Mouse (Mus musculus) midbrain, embryonic 11.5 days (tissue): ENCODE data around the gene Stk24. TPM values are rescaled to one million over a fixed set of nuclear protein-coding genes. Genes with fewer than 3 reads are reported as not detected.
A peak's percentile ranks its signal among the peaks of the same experiment; 100 is the strongest.

Experiments
- ATAC-seq: fragments of 200-750 bp; cut with Nextera tagmentation; 2 replicates; pipeline ENCODE4 v1.8.0; 2017; ENCODE audit warnings: moderate TSS enrichment, moderate library complexity; ENCODE audit not compliant: low FRiP score
- DNase-seq: peaks from one replicate; pipeline ENCODE4 v3.0.0; 2015; ENCODE audit warnings: low spot score; ENCODE audit errors: missing footprints
- H3K27ac ChIP-seq: fragments of 300-500 bp; sonication (generic); 2 replicates; pipeline ENCODE4 v1.5.1; 2014; ENCODE audit warnings: low read depth, low read length
- H3K27me3 ChIP-seq: fragments of 300-500 bp; sonication (generic); 2 replicates; pipeline ENCODE4 v1.6.1; 2014; ENCODE audit warnings: mild to moderate bottlenecking, low read length, moderate library complexity, mixed read lengths; ENCODE audit not compliant: control insufficient read depth, insufficient read depth
- H3K36me3 ChIP-seq: fragments of 300-500 bp; sonication (generic); 2 replicates; pipeline ENCODE4 v1.6.1; 2014; ENCODE audit warnings: mild to moderate bottlenecking, low read length, moderate library complexity, mixed read lengths; ENCODE audit not compliant: control insufficient read depth, insufficient read depth
- H3K4me1 ChIP-seq: fragments of 300-500 bp; sonication (generic); 2 replicates; pipeline ENCODE4 v1.6.1; 2014; ENCODE audit warnings: low read length; ENCODE audit not compliant: control insufficient read depth, insufficient read depth
- H3K4me2 ChIP-seq: fragments of 300-500 bp; sonication (generic); 2 replicates; pipeline ENCODE4 v1.6.1; 2014; ENCODE audit warnings: mild to moderate bottlenecking, moderate library complexity
- H3K4me3 ChIP-seq: fragments of 300-500 bp; sonication (generic); 2 replicates; pipeline ENCODE4 v1.5.1; 2014; ENCODE audit warnings: low read depth, low read length
- H3K9ac ChIP-seq: fragments of 300-500 bp; sonication (generic); 2 replicates; pipeline ENCODE4 v1.6.1; 2014; ENCODE audit warnings: low read length
- H3K9me3 ChIP-seq: fragments of 300-500 bp; sonication (generic); 2 replicates; pipeline ENCODE4 v1.6.1; 2016; ENCODE audit warnings: low read length; ENCODE audit not compliant: control insufficient read depth
- WGBS: fragments of 180-500 bp; shearing (Covaris S2); extraction: QIAGEN DNeasy Blood & Tissue Kit; methylation state at CpG from one replicate; pipeline ENCODE4 v1.1.7; 2014; 5-methylcytosine and 5-hydroxymethylcytosine counted together
- polyA plus RNA-seq: library from polyadenylated mRNA; unstranded; fragments of >200 nt; fragmentation: Nextera tagmentation; extraction: Ambion mirVana; gene quantifications from 2 replicates; pipeline ENCODE4 v1.2.1, GENCODE M21; 2014

The Stk24 gene
- polyA plus RNA-seq, 1 experiment from 2014 or later: 43.5 TPM

GRCm38 (mm10) chr14:121329401-121330089 is 50.3 kb downstream of the Stk24 start:
- Histone ChIP-seq H3K4me3 (no peak overlapping the region), H3K27ac (no peak overlapping the region), H3K9ac (no peak overlapping the region), H3K36me3 (no peaks in the 10 kb centered on the region), H3K4me1 (no peaks in the 10 kb centered on the region), H3K27me3 (no peaks in the 10 kb centered on the region), H3K4me2 (no peak overlapping the region), H3K9me3 (no peaks in the 10 kb centered on the region)
- ATAC-seq: no peak
- no peak for DNase-seq
- WGBS: 81% methylated on average over 5 of the region's 5 CpGs

- H3K4me2 ChIP-seq: no peak overlapping the region
- no peak overlapping the region for H3K4me3 ChIP-seq
- H3K4me1 ChIP-seq: no peaks in the 10 kb centered on the region
- H3K27ac ChIP-seq: no peak overlapping the region
- 89% methylated on average over 5 of the region's 5 CpGs for WGBS
- H3K27me3 ChIP-seq: no peaks in the 10 kb centered on the region
- ATAC-seq (no peak), DNase-seq (no peak)
- H3K9me3 ChIP-seq: no peaks in the 10 kb centered on the region
- no peak overlapping the region for H3K9ac ChIP-seq
- H3K36me3 ChIP-seq: no peaks in the 10 kb centered on the region
These were observed 50.9 kb downstream of the Stk24 start for GRCm38 (mm10) chr14:121328878-121329277.

- no peaks in the 10 kb centered on the region for H3K4me1 ChIP-seq
- H3K36me3 ChIP-seq: no peaks in the 10 kb centered on the region
- H3K4me2 ChIP-seq: no peak overlapping the region
- DNase-seq (no peak), ATAC-seq (0 out of 2 replicates have a peak, but pooled peaks have one; percentile 7)
- H3K4me3 ChIP-seq: no peak overlapping the region
- no peak overlapping the region for H3K9ac ChIP-seq
- H3K9me3 ChIP-seq: no peaks in the 10 kb centered on the region
- no peak overlapping the region for H3K27ac ChIP-seq
- 93% methylated on average over 2 of the region's 2 CpGs for WGBS
- no peaks in the 10 kb centered on the region for H3K27me3 ChIP-seq
These were observed 53.4 kb downstream of the Stk24 start for GRCm38 (mm10) chr14:121326432-121326831.

GRCm38 (mm10) chr14:121324521-121325330 is 55.1 kb downstream of the Stk24 start:
- WGBS: 89% methylated on average over 17 of the region's 17 CpGs
- ATAC-seq: no peak

GRCm38 (mm10) chr14:121322641-121323040 is 57.2 kb downstream of the Stk24 start:
- no peak for DNase-seq
- Histone ChIP-seq H3K4me2 (no peak overlapping the region), H3K27ac (no peak overlapping the region), H3K4me3 (no peak overlapping the region), H3K36me3 (no peaks in the 10 kb centered on the region), H3K9ac (no peak overlapping the region), H3K27me3 (no peaks in the 10 kb centered on the region), H3K9me3 (no peaks in the 10 kb centered on the region), H3K4me1 (no peaks in the 10 kb centered on the region)
- no peak for ATAC-seq
- WGBS: 87% methylated on average over 7 of the region's 7 CpGs

More at GRCm38 (mm10) chr14:121324521-121325330, 55.1 kb downstream of the Stk24 start:
- Histone ChIP-seq H3K4me2 (no peak overlapping the region), H3K27me3 (no peaks in the 10 kb centered on the region), H3K4me3 (no peak overlapping the region), H3K9me3 (no peaks in the 10 kb centered on the region), H3K27ac (no peak overlapping the region), H3K4me1 (no peaks in the 10 kb centered on the region), H3K9ac (no peak overlapping the region), H3K36me3 (no peaks in the 10 kb centered on the region)
- DNase-seq: no peak

- Histone ChIP-seq H3K27ac (no peak overlapping the region), H3K27me3 (no peaks in the 10 kb centered on the region), H3K4me3 (no peak overlapping the region), H3K9me3 (no peaks in the 10 kb centered on the region), H3K4me1 (peaks cover 2% of the 10 kb centered on the region; the same call in 1 of the 2 replicates), H3K4me2 (no peak overlapping the region), H3K36me3 (no peaks in the 10 kb centered on the region), H3K9ac (no peak overlapping the region)
- no peak for ATAC-seq
- DNase-seq: no peak
- WGBS: 90% methylated on average over 5 of the region's 5 CpGs
These were observed 57.7 kb downstream of the Stk24 start for GRCm38 (mm10) chr14:121322150-121322549.

GRCm38 (mm10) chr14:121318382-121318781 is 61.4 kb downstream of the Stk24 start:
- Histone ChIP-seq H3K27ac (no peak overlapping the region), H3K4me1 (peaks cover 2% of the 10 kb centered on the region; the same call in 1 of the 2 replicates), H3K27me3 (no peaks in the 10 kb centered on the region), H3K4me2 (no peak overlapping the region), H3K4me3 (no peak overlapping the region), H3K9ac (no peak overlapping the region), H3K36me3 (no peaks in the 10 kb centered on the region), H3K9me3 (no peaks in the 10 kb centered on the region)
- ATAC-seq (no peak), DNase-seq (no peak)
- WGBS: 87% methylated on average over 5 of the region's 5 CpGs

GRCm38 (mm10) chr14:121317312-121317671 is 62.5 kb downstream of the Stk24 start:
- Histone ChIP-seq H3K9ac (no peak overlapping the region), H3K4me1 (peaks cover 2% of the 10 kb centered on the region; the same call in 1 of the 2 replicates), H3K9me3 (no peaks in the 10 kb centered on the region), H3K4me2 (no peak overlapping the region), H3K27me3 (no peaks in the 10 kb centered on the region), H3K27ac (no peak overlapping the region), H3K4me3 (no peak overlapping the region), H3K36me3 (no peaks in the 10 kb centered on the region)
- ATAC-seq (no peak), DNase-seq (no peak)
- WGBS: 86% methylated on average over 3 of the region's 3 CpGs

GRCm38 (mm10) chr14:121316631-121317311 is 63.0 kb downstream of the Stk24 start:
- Histone ChIP-seq H3K4me3 (no peak overlapping the region), H3K27ac (no peak overlapping the region), H3K9ac (no peak overlapping the region), H3K4me2 (no peak overlapping the region), H3K4me1 (peaks cover 2% of the 10 kb centered on the region; the same call in 1 of the 2 replicates), H3K36me3 (no peaks in the 10 kb centered on the region), H3K9me3 (no peaks in the 10 kb centered on the region), H3K27me3 (no peaks in the 10 kb centered on the region)
- no peak for ATAC-seq
- DNase-seq: no peak
- WGBS: 84% methylated on average over 13 of the region's 13 CpGs
